Mouse (Mus musculus) testis, adult 2 months (tissue): ENCODE measurements around the gene C330021F23Rik.

ENCODE experiments used
- CTCF ChIP-seq: fragments of 200-500 bp; IDR thresholded peaks from 2 replicates; pipeline ENCODE4 v1.5.1; 2012; ENCODE audit warnings: low read depth, mild to moderate bottlenecking, inconsistent platforms, low read length, moderate library complexity; ENCODE audit not compliant: control insufficient read depth, insufficient read depth, insufficient replicate concordance
- POLR2A ChIP-seq: fragments of 200-500 bp; IDR thresholded peaks from 2 replicates; pipeline ENCODE4 v1.6.1; 2012; ENCODE audit warnings: low read depth, mild to moderate bottlenecking, inconsistent platforms, low read length, moderate library complexity; ENCODE audit not compliant: control insufficient read depth

- TF ChIP-seq POLR2A (no peak), CTCF (no peak)
These were observed 45.6 kb upstream of the C330021F23Rik start for GRCm38 (mm10) chr8:3522007-3522697.
